Mouse (Mus musculus) adrenal gland, postnatal 14 days (tissue): ENCODE measurements at regions not wholly inside any gene's neighbourhood (a gene's known extent, or its start where the extent isn't known, plus 50 kb on each side); places are given as distances from the start of the nearest gene placed in this dataset.

Experiments
- DNase-seq: peaks from one replicate; pipeline ENCODE4 v3.0.0; 2021; ENCODE audit warnings: mixed read lengths

- peak; percentile 78 for DNase-seq
Observed at GRCm38 (mm10) chr10:81996742-81997536, 51.0 kb upstream of the Zfp873 start.
